Mouse (Mus musculus) limb, embryonic 15.5 days (tissue): ENCODE measurements around the gene Hhat. TPM values are rescaled to one million over a fixed set of nuclear protein-coding genes. Genes with fewer than 3 reads are reported as not detected.

Experiments
- ATAC-seq: fragments of 200-750 bp; cut with Nextera tagmentation; 2 replicates; pipeline ENCODE4 v1.8.0; 2017; ENCODE audit warnings: low read depth, moderate TSS enrichment; ENCODE audit not compliant: insufficient number of reproducible peaks, low FRiP score, low TSS enrichment
- H3K27ac ChIP-seq: fragments of 300-500 bp; sonication (generic); 2 replicates; pipeline ENCODE4 v1.5.1; 2015; ENCODE audit warnings: moderate library complexity, mild to moderate bottlenecking, inconsistent platforms
- H3K27me3 ChIP-seq: fragments of 300-500 bp; sonication (generic); 2 replicates; pipeline ENCODE4 v1.6.1; 2015; ENCODE audit warnings: inconsistent platforms
- H3K36me3 ChIP-seq: fragments of 300-500 bp; sonication (generic); 2 replicates; pipeline ENCODE4 v1.6.1; 2015; ENCODE audit warnings: inconsistent platforms
- H3K4me1 ChIP-seq: fragments of 300-500 bp; sonication (generic); 2 replicates; pipeline ENCODE4 v1.6.1; 2015; ENCODE audit warnings: inconsistent platforms
- H3K4me2 ChIP-seq: fragments of 300-500 bp; sonication (generic); 2 replicates; pipeline ENCODE4 v1.6.1; 2015; ENCODE audit warnings: mild to moderate bottlenecking, inconsistent platforms
- H3K4me3 ChIP-seq: fragments of 300-500 bp; sonication (generic); 2 replicates; pipeline ENCODE4 v1.5.1; 2015; ENCODE audit warnings: mild to moderate bottlenecking, inconsistent platforms
- H3K9ac ChIP-seq: fragments of 300-500 bp; sonication (generic); 2 replicates; pipeline ENCODE4 v1.6.1; 2015; ENCODE audit warnings: inconsistent platforms
- H3K9me3 ChIP-seq: fragments of 300-500 bp; sonication (generic); 2 replicates; pipeline ENCODE4 v1.6.1; 2016; ENCODE audit warnings: inconsistent platforms
- WGBS: fragments of 180-500 bp; shearing (Covaris S2); methylation state at CpG from one replicate; pipeline ENCODE4 v1.1.7; 2015; 5-methylcytosine and 5-hydroxymethylcytosine counted together
- polyA plus RNA-seq: library from polyadenylated mRNA; unstranded; fragments of >200 nt; fragmentation: Nextera tagmentation; extraction: Ambion mirVana; gene quantifications from 2 replicates; pipeline ENCODE4 v1.2.1, GENCODE M21; 2015

The Hhat gene
- polyA plus RNA-seq, 1 experiment from 2014 or later: 11.5 TPM

- ATAC-seq: no peak
- Histone ChIP-seq H3K36me3 (no peaks in the 10 kb centered on the region), H3K27me3 (no peaks in the 10 kb centered on the region), H3K9ac (no peak overlapping the region), H3K4me3 (no peak overlapping the region), H3K4me1 (no peaks in the 10 kb centered on the region), H3K9me3 (no peaks in the 10 kb centered on the region), H3K4me2 (no peak overlapping the region), H3K27ac (no peak overlapping the region)
Measured at GRCm38 (mm10) chr1:192564691-192565090, 206.3 kb downstream of the Hhat start.

- H3K4me1 ChIP-seq: no peaks in the 10 kb centered on the region
- no peaks in the 10 kb centered on the region for H3K9me3 ChIP-seq
- no peak overlapping the region for H3K27ac ChIP-seq
- 81% methylated on average over 1 of the region's 1 CpGs for WGBS
- no peak overlapping the region for H3K4me2 ChIP-seq
- H3K4me3 ChIP-seq: no peak overlapping the region
- ATAC-seq: no peak
- no peak overlapping the region for H3K9ac ChIP-seq
- H3K36me3 ChIP-seq: no peaks in the 10 kb centered on the region
- H3K27me3 ChIP-seq: no peaks in the 10 kb centered on the region
Measured at GRCm38 (mm10) chr1:192559341-192559740, 211.7 kb downstream of the Hhat start.

- H3K4me1 ChIP-seq: no peaks in the 10 kb centered on the region
- no peaks in the 10 kb centered on the region for H3K36me3 ChIP-seq
- H3K9me3 ChIP-seq: no peaks in the 10 kb centered on the region
- WGBS: 73% methylated on average over 5 of the region's 5 CpGs
- H3K27ac ChIP-seq: no peak overlapping the region
- H3K4me3 ChIP-seq: no peak overlapping the region
- no peak overlapping the region for H3K4me2 ChIP-seq
- no peaks in the 10 kb centered on the region for H3K27me3 ChIP-seq
- no peak for ATAC-seq
- no peak overlapping the region for H3K9ac ChIP-seq
Measured at GRCm38 (mm10) chr1:192557978-192558594, 212.9 kb downstream of the Hhat start.

- no peak for ATAC-seq
- Histone ChIP-seq H3K9me3 (no peaks in the 10 kb centered on the region), H3K36me3 (no peaks in the 10 kb centered on the region), H3K4me1 (no peaks in the 10 kb centered on the region), H3K27me3 (no peaks in the 10 kb centered on the region), H3K4me2 (no peak overlapping the region), H3K9ac (no peak overlapping the region), H3K27ac (no peak overlapping the region), H3K4me3 (no peak overlapping the region)
- WGBS: 68% methylated on average over 4 of the region's 4 CpGs
Measured at GRCm38 (mm10) chr1:192555516-192555915, 215.5 kb downstream of the Hhat start.

GRCm38 (mm10) chr1:192550561-192550960 is 220.5 kb downstream of the Hhat start:
- Histone ChIP-seq H3K4me2 (no peak overlapping the region), H3K27me3 (no peaks in the 10 kb centered on the region), H3K36me3 (no peaks in the 10 kb centered on the region), H3K4me1 (no peaks in the 10 kb centered on the region), H3K9ac (no peak overlapping the region), H3K4me3 (no peak overlapping the region), H3K9me3 (no peaks in the 10 kb centered on the region), H3K27ac (no peak overlapping the region)
- WGBS: 83% methylated on average over 3 of the region's 3 CpGs
- ATAC-seq: no peak

- no peaks in the 10 kb centered on the region for H3K9me3 ChIP-seq
- no peaks in the 10 kb centered on the region for H3K36me3 ChIP-seq
- no peak overlapping the region for H3K27ac ChIP-seq
- H3K4me3 ChIP-seq: no peak overlapping the region
- no peak overlapping the region for H3K9ac ChIP-seq
- H3K27me3 ChIP-seq: no peaks in the 10 kb centered on the region
- no peak for ATAC-seq
- WGBS: 18% methylated on average over 1 of the region's 1 CpGs
- H3K4me2 ChIP-seq: no peak overlapping the region
- no peaks in the 10 kb centered on the region for H3K4me1 ChIP-seq
Measured at GRCm38 (mm10) chr1:192546843-192547242, 224.2 kb downstream of the Hhat start.

- no peak overlapping the region for H3K4me3 ChIP-seq
- no peak overlapping the region for H3K9ac ChIP-seq
- H3K27me3 ChIP-seq: no peaks in the 10 kb centered on the region
- H3K4me2 ChIP-seq: no peak overlapping the region
- WGBS: 80% methylated on average over 7 of the region's 7 CpGs
- no peaks in the 10 kb centered on the region for H3K4me1 ChIP-seq
- ATAC-seq: no peak
- H3K27ac ChIP-seq: no peak overlapping the region
- no peaks in the 10 kb centered on the region for H3K9me3 ChIP-seq
- H3K36me3 ChIP-seq: no peaks in the 10 kb centered on the region
Measured at GRCm38 (mm10) chr1:192544901-192545300, 226.1 kb downstream of the Hhat start.

GRCm38 (mm10) chr1:192544091-192544490 is 226.9 kb downstream of the Hhat start:
- 75% methylated on average over 9 of the region's 9 CpGs for WGBS
- H3K4me2 ChIP-seq: no peak overlapping the region
- H3K4me1 ChIP-seq: no peaks in the 10 kb centered on the region
- no peak overlapping the region for H3K27ac ChIP-seq
- ATAC-seq: no peak
- H3K9ac ChIP-seq: no peak overlapping the region
- no peaks in the 10 kb centered on the region for H3K27me3 ChIP-seq
- H3K36me3 ChIP-seq: no peaks in the 10 kb centered on the region
- H3K9me3 ChIP-seq: no peaks in the 10 kb centered on the region
- H3K4me3 ChIP-seq: no peak overlapping the region

GRCm38 (mm10) chr1:192543686-192544085 is 227.3 kb downstream of the Hhat start:
- Histone ChIP-seq H3K9ac (no peak overlapping the region), H3K4me2 (no peak overlapping the region), H3K9me3 (no peaks in the 10 kb centered on the region), H3K4me3 (no peak overlapping the region), H3K4me1 (no peaks in the 10 kb centered on the region), H3K27me3 (no peaks in the 10 kb centered on the region), H3K27ac (no peak overlapping the region), H3K36me3 (no peaks in the 10 kb centered on the region)
- 85% methylated on average over 4 of the region's 4 CpGs for WGBS
- ATAC-seq: no peak

- WGBS: 79% methylated on average over 2 of the region's 2 CpGs
- Histone ChIP-seq H3K4me3 (no peak overlapping the region), H3K36me3 (no peaks in the 10 kb centered on the region)
Measured at GRCm38 (mm10) chr1:192542093-192542492, 228.9 kb downstream of the Hhat start.

GRCm38 (mm10) chr1:192537169-192537568 is 233.9 kb downstream of the Hhat start:
- no peaks in the 10 kb centered on the region for H3K9me3 ChIP-seq
- ATAC-seq: no peak
- no peak overlapping the region for H3K27ac ChIP-seq
- H3K4me3 ChIP-seq: no peak overlapping the region
- no peaks in the 10 kb centered on the region for H3K4me1 ChIP-seq
- no peaks in the 10 kb centered on the region for H3K36me3 ChIP-seq
- 51% methylated on average over 7 of the region's 7 CpGs for WGBS
- no peaks in the 10 kb centered on the region for H3K27me3 ChIP-seq
- H3K4me2 ChIP-seq: no peak overlapping the region
- H3K9ac ChIP-seq: no peak overlapping the region

More at GRCm38 (mm10) chr1:192542093-192542492, 228.9 kb downstream of the Hhat start:
- Histone ChIP-seq H3K27me3 (no peaks in the 10 kb centered on the region), H3K4me1 (no peaks in the 10 kb centered on the region), H3K27ac (no peak overlapping the region), H3K9ac (no peak overlapping the region), H3K9me3 (no peaks in the 10 kb centered on the region), H3K4me2 (no peak overlapping the region)
- ATAC-seq: no peak

GRCm38 (mm10) chr1:192536440-192536839 is 234.6 kb downstream of the Hhat start:
- H3K9me3 ChIP-seq: no peaks in the 10 kb centered on the region
- 76% methylated on average over 1 of the region's 1 CpGs for WGBS
- H3K27ac ChIP-seq: no peak overlapping the region
- H3K36me3 ChIP-seq: no peaks in the 10 kb centered on the region
- H3K27me3 ChIP-seq: no peaks in the 10 kb centered on the region
- H3K9ac ChIP-seq: no peak overlapping the region
- no peaks in the 10 kb centered on the region for H3K4me1 ChIP-seq
- ATAC-seq: no peak
- H3K4me2 ChIP-seq: no peak overlapping the region
- no peak overlapping the region for H3K4me3 ChIP-seq

GRCm38 (mm10) chr1:192533016-192533415 is 238.0 kb downstream of the Hhat start:
- Histone ChIP-seq H3K36me3 (no peaks in the 10 kb centered on the region), H3K9me3 (no peaks in the 10 kb centered on the region), H3K9ac (no peak overlapping the region), H3K4me2 (no peak overlapping the region), H3K4me1 (no peaks in the 10 kb centered on the region), H3K27ac (no peak overlapping the region), H3K4me3 (no peak overlapping the region), H3K27me3 (no peaks in the 10 kb centered on the region)
- ATAC-seq: no peak
